In genomic region chr1:80339425-80340021, GRCm38 (mm10) we compare ENCODE assay signal across 8 mouse cellular contexts. TPM values are rescaled to one million over a fixed set of nuclear protein-coding genes. Genes with fewer than 3 reads are reported as not detected.
DNase-seq lines count a peak whose midpoint lies in the region; ATAC-seq lines count a peak whose summit lies in the region.

No protein-coding gene starts in this region.

- WGBS in heart, embryonic 12.5 days, result under 1% methylated on average over 33 of the region's 33 CpGs

- ATAC-seq in frontal cortex, adult (ENCODE audit: low TSS enrichment), result peak; percentile 28
- ATAC-seq in heart, embryonic 12.5 days (ENCODE audit: insufficient number of reproducible peaks, low FRiP score), result no peak; the same call in 1 of the 2 replicates

- H3K4me2 ChIP-seq in heart, embryonic 12.5 days, result peak overlapping the region; percentile 88

- H3K9me3 ChIP-seq in heart, embryonic 12.5 days (replicated peaks), result no peaks in the 10 kb centered on the region

- peak overlapping the region; percentile 99 for H3K9ac ChIP-seq in heart, embryonic 12.5 days

- no peak for DNase-seq in frontal cortex, adult 2 months (ENCODE audit: extremely low spot score in 1 of 2, low spot score in 1 of 2)
- peak; percentile 42 for DNase-seq in CD4-positive helper T cell, adult 2 months (ENCODE audit: low read depth, low spot score)
- peak; percentile 54 for DNase-seq in c-Kit-positive CD71-positive TER-119-positive erythroid progenitor cells, embryonic 14.5 days (ENCODE audit: low spot score)
- peak; percentile 4 to 9 for DNase-seq in kidney, postnatal 36 days
- DNase-seq in lung, postnatal 14 days, result peak; percentile 13
- DNase-seq in retina, postnatal 7 days (ENCODE audit: low read depth, low spot score), result peak; percentile 25

- no peaks in the 10 kb centered on the region for H3K36me3 ChIP-seq in heart, embryonic 12.5 days

- peak overlapping the region; percentile 86 for H3K4me3 ChIP-seq in heart, embryonic 12.5 days

- H3K27ac ChIP-seq in heart, embryonic 12.5 days (ENCODE audit: poor library complexity, severe bottlenecking), result peak overlapping the region; percentile 99

- no peaks in the 10 kb centered on the region for H3K27me3 ChIP-seq in heart, embryonic 12.5 days (replicated peaks)

- H3K4me1 ChIP-seq in heart, embryonic 12.5 days (replicated peaks), result peaks cover 8% of the 10 kb centered on the region

RNA-seq across cellular contexts. Expression of gene Cul3, which starts 0.8 kb away (rescaled TPM):
- 71.0 and 88.4 TPM in 2 replicates for polyA plus RNA-seq in frontal cortex, adult 2 months (2012; rRNA removed)
- 20.4 and 21.4 TPM in 2 replicates for polyA plus RNA-seq in heart, embryonic 12.5 days (2016; fragmentation: Nextera tagmentation; extraction: Ambion mirVana)

Comparison
In these comparisons a context has a peak if more than half of its experiments do, and no peak if none do; other contexts are left out.
1. DNase-seq: peak in CD4-positive helper T cell, adult 2 months (single experiment), c-Kit-positive CD71-positive TER-119-positive erythroid progenitor cells, embryonic 14.5 days (single experiment), kidney, postnatal 36 days (2 of 2), lung, postnatal 14 days (single experiment) and retina, postnatal 7 days (single experiment); none in frontal cortex, adult 2 months (0 of 2).